In the genomic region with DNA sequence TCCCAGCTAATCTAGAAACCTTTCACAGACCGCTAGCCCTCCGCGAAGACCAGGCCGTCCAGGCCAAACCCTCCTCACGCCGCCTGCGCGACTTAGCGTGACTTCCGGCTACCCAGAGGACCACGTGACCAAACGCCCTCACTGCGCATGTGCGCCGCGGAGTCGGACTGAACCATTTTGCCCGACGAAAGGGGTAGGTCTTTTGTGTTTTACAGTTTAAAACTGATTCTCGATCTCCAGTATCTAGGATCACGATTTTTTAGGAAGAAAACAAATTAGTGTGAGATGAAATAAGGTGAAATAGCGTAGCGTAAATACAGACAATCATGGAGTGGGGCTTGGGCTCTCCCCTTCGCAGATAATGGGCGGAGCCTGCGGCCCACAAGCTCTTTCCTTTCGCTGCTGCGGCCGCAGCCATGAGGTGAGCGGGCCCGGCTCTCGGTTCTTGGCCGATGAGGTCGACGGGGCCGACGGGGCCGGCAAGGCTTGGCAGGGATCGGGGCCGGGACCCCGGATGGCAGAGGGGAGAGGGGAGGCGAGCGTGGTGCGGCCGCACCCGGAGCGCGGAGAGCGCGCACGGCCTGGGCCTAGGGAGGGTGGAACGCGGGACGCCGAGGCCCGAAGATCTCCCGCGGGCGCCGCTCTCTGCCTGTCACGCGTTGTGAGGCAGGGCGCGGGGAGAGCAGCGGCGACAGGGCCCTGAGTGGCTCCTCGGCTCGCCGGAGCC, we compare ENCODE assay signal across 8 mouse cellular contexts. TPM values are rescaled to one million over a fixed set of nuclear protein-coding genes. Genes with fewer than 3 reads are reported as not detected.
DNase-seq lines count a peak whose midpoint lies in the region; ATAC-seq lines count a peak whose summit lies in the region.

A gene (plus strand): TSS at position 141 of the 727 bp plus-strand sequence.

- H3K9ac ChIP-seq in heart, embryonic 14.5 days (ENCODE audit: low read length): peak within 1 kb of the TSS; percentile 97
- peak within 1 kb of the TSS; percentile 99 for H3K9ac ChIP-seq in liver, embryonic 13.5 days
- peak within 1 kb of the TSS; percentile 100 for H3K9ac ChIP-seq in stomach, embryonic 16.5 days (ENCODE audit: low read length)

- peak within 1 kb of the TSS; percentile 98 for H3K4me3 ChIP-seq in brown adipose tissue, adult 24 weeks (ENCODE audit: insufficient read depth, low read depth, low read length)
- peak within 1 kb of the TSS; percentile 86 to 95 for H3K4me3 ChIP-seq in heart, embryonic 14.5 days (ENCODE audit: control insufficient read depth in 1 of 2, insufficient read depth in 1 of 2, low read depth in 1 of 2, low read length in 2 of 2)
- peak within 1 kb of the TSS; percentile 98 for H3K4me3 ChIP-seq in liver, embryonic 13.5 days (replicated peaks)
- H3K4me3 ChIP-seq in stomach, embryonic 16.5 days (replicated peaks; ENCODE audit: low read length): peak within 1 kb of the TSS; percentile 88

- DNase-seq in CD4-positive, CD25-positive, alpha-beta regulatory T cell, adult 2 months (ENCODE audit: low read depth, low spot score): peak; percentile 92
- DNase-seq in fibroblast of lung, adult 2 months (ENCODE audit: low read depth): peak; percentile 78
- DNase-seq in kidney, postnatal 14 days: peak; percentile 95
- peak; percentile 83 for DNase-seq in liver, embryonic 13.5 days
- DNase-seq in neural tube, embryonic 10.5 days (ENCODE audit: extremely low spot score, low spot score): peak; percentile 97

- H3K4me2 ChIP-seq in heart, embryonic 14.5 days (ENCODE audit: low read length): peak within 1 kb of the TSS; percentile 96
- H3K4me2 ChIP-seq in liver, embryonic 13.5 days: peak within 1 kb of the TSS; percentile 82
- peak within 1 kb of the TSS; percentile 72 for H3K4me2 ChIP-seq in stomach, embryonic 16.5 days (ENCODE audit: low read depth, low read length)

- peaks cover 2% of the 10 kb centered on the region; the same call in 1 of the 2 replicates for H3K4me1 ChIP-seq in brown adipose tissue, adult 24 weeks (ENCODE audit: control insufficient read depth, insufficient read depth, insufficient read length, low read length)
- peaks cover 6 to 8% of the 10 kb centered on the region in 2 experiments for H3K4me1 ChIP-seq in heart, embryonic 14.5 days (ENCODE audit: control insufficient read depth in 2 of 2, insufficient read depth in 2 of 2, low read length in 2 of 2)
- peaks cover 41% of the 10 kb centered on the region for H3K4me1 ChIP-seq in liver, embryonic 13.5 days (replicated peaks)
- peaks cover 11% of the 10 kb centered on the region for H3K4me1 ChIP-seq in stomach, embryonic 16.5 days (ENCODE audit: control insufficient read depth, insufficient read depth, low read length)

- peaks cover 35% of the 10 kb centered on the region for H3K36me3 ChIP-seq in heart, embryonic 14.5 days (ENCODE audit: control insufficient read depth, insufficient read depth, low read length)
- peaks cover 34% of the 10 kb centered on the region for H3K36me3 ChIP-seq in liver, embryonic 13.5 days
- H3K36me3 ChIP-seq in stomach, embryonic 16.5 days (ENCODE audit: control insufficient read depth, insufficient read depth, low read length): 0 out of 2 replicates have a peak, but pooled peaks cover 11% of the 10 kb centered on the region

- under 1% methylated on average over 68 of the region's 69 CpGs for WGBS in heart, embryonic 14.5 days
- under 1% methylated on average over 69 of the region's 69 CpGs for WGBS in liver, embryonic 13.5 days (ENCODE audit: insufficient replicate concordance)
- under 1% methylated on average over 69 of the region's 69 CpGs for WGBS in stomach, embryonic 16.5 days

- H3K9me3 ChIP-seq in heart, embryonic 14.5 days (ENCODE audit: control insufficient read depth, low read length): no peaks in the 10 kb centered on the region
- H3K9me3 ChIP-seq in liver, embryonic 13.5 days (replicated peaks): no peaks in the 10 kb centered on the region
- no peaks in the 10 kb centered on the region for H3K9me3 ChIP-seq in stomach, embryonic 16.5 days (replicated peaks; ENCODE audit: control insufficient read depth, low read length)

- peak within 1 kb of the TSS; percentile 98 for H3K27ac ChIP-seq in brown adipose tissue, adult 24 weeks (replicated peaks; ENCODE audit: low read depth, low read length)
- peak within 1 kb of the TSS; percentile 85 to 91 for H3K27ac ChIP-seq in heart, embryonic 14.5 days (replicated peaks in 1 of 2; ENCODE audit: control insufficient read depth in 1 of 2, insufficient read depth in 1 of 2, low read depth in 2 of 2, low read length in 2 of 2)
- peak within 1 kb of the TSS; percentile 88 for H3K27ac ChIP-seq in liver, embryonic 13.5 days
- H3K27ac ChIP-seq in stomach, embryonic 16.5 days (ENCODE audit: low read length): peak within 1 kb of the TSS; percentile 72

- H3K27me3 ChIP-seq in heart, embryonic 14.5 days (ENCODE audit: control insufficient read depth, insufficient read depth, low read length): no peaks in the 10 kb centered on the region
- peaks cover 20% of the 10 kb centered on the region for H3K27me3 ChIP-seq in liver, embryonic 13.5 days
- H3K27me3 ChIP-seq in stomach, embryonic 16.5 days (ENCODE audit: control insufficient read depth, insufficient read depth, low read length): no peaks in the 10 kb centered on the region

- ATAC-seq in heart, embryonic 14.5 days (ENCODE audit: insufficient number of reproducible peaks, insufficient read depth, low FRiP score, low read depth): peak; percentile 74
- peak; percentile 81 for ATAC-seq in liver, embryonic 13.5 days (ENCODE audit: low read depth)
- ATAC-seq in stomach, embryonic 16.5 days (ENCODE audit: insufficient read depth, low FRiP score): peak; percentile 83

RNA-seq across cellular contexts. Expression of the gene that starts here (rescaled TPM):
- polyA plus RNA-seq in brown adipose tissue, adult 24 weeks (2012; ENCODE audit: insufficient read depth, insufficient read length, missing spikeins): 937 and 961 TPM in 2 replicates
- 721 and 767 TPM in 2 replicates for polyA plus RNA-seq in heart, embryonic 14.5 days (2014; fragmentation: Nextera tagmentation; extraction: Ambion mirVana)
- polyA plus RNA-seq in liver, embryonic 13.5 days (2015; fragmentation: Nextera tagmentation; extraction: Ambion mirVana): 791 and 820 TPM in 2 replicates
- polyA plus RNA-seq in stomach, embryonic 16.5 days (2015; fragmentation: Nextera tagmentation; extraction: Ambion mirVana): 825 and 942 TPM in 2 replicates

Comparison
In these comparisons a context has a peak if more than half of its experiments do, and no peak if none do; other contexts are left out.
1. Peak in every context shown above with its lines: DNase-seq, ATAC-seq, H3K4me3 ChIP-seq and H3K27ac ChIP-seq.